In the genomic region with DNA sequence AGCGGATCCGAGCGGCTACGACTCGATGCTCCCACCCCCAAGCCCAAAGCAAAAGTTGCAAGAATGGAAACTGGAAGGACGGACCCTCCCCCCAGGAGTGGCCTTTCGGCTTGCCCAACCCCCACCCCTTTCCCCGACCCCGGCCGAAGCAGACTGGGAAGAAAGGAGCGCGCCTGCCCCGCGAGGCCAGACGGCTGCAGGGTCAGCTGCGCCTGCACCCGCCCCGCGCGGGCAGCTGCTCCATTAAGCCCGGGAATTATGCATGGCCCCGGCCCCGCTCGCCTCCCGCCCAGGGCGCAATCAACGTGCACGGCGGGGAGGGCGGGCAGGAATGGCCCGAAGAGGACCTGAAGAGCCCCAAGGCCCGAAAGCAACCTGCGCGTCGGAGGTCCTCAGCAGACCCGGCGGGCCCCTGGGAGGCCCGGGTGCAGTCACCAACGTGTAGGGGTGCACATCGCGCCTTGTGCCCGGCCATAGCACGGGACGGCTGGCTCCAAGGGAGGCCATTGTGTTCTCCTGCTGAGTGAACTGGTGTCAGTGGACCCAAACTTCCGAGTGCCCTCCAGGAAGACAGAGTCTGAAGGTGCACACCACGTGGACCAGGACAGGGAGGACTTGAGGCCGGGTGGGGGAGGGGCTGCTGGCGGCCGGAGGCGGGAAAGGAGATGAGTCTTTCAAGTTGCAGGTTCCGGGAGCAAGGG, we compare ENCODE assay signal across 9 mouse cellular contexts. TPM values are rescaled to one million over a fixed set of nuclear protein-coding genes. Genes with fewer than 3 reads are reported as not detected.
DNase-seq lines count a peak whose midpoint lies in the region; ATAC-seq and TF ChIP-seq lines count a peak whose summit lies in the region.
"Had no signal": no experiment of that assay in that cellular context is flagged by ENCODE, and none has a peak within 500 bp of the region (broad histone marks: within the 10 kb centered on the region; RNA-seq: fewer than 3 reads in every experiment).

No protein-coding gene starts in this region.

- H3K9ac ChIP-seq in hindbrain, embryonic 12.5 days, result peak overlapping the region; percentile 56
- peak overlapping the region; percentile 59 for H3K9ac ChIP-seq in limb, embryonic 14.5 days (ENCODE audit: low read depth, low read length, severe bottlenecking)

- peak overlapping the region; percentile 14 for H3K4me3 ChIP-seq in brown adipose tissue, adult 24 weeks (ENCODE audit: insufficient read depth, low read depth, low read length)
- H3K4me3 ChIP-seq in hindbrain, embryonic 12.5 days, result peak overlapping the region; percentile 32
- H3K4me3 ChIP-seq in limb, embryonic 14.5 days (replicated peaks; ENCODE audit: low read length), result peak overlapping the region; percentile 38

- no peak overlapping the region for H3K27ac ChIP-seq in brown adipose tissue, adult 24 weeks (replicated peaks; ENCODE audit: low read depth, low read length)
- H3K27ac ChIP-seq in hindbrain, embryonic 12.5 days, result peak overlapping the region; percentile 84
- peak overlapping the region; percentile 74 for H3K27ac ChIP-seq in limb, embryonic 14.5 days (replicated peaks; ENCODE audit: low read depth, low read length)

- H3K36me3 ChIP-seq in hindbrain, embryonic 12.5 days, result no peaks in the 10 kb centered on the region
- no peaks in the 10 kb centered on the region for H3K36me3 ChIP-seq in limb, embryonic 14.5 days (ENCODE audit: control insufficient read depth, insufficient read depth, low read length)

- H3K27me3 ChIP-seq in hindbrain, embryonic 12.5 days, result no peaks in the 10 kb centered on the region
- no peaks in the 10 kb centered on the region for H3K27me3 ChIP-seq in limb, embryonic 14.5 days (ENCODE audit: control insufficient read depth, insufficient read depth, low read length)
- H3K27me3 ChIP-seq: CH12.LX had no signal

- DNase-seq in gastrocnemius, postnatal 14 days, result peak; percentile 38
- no peak for DNase-seq in gastrocnemius, postnatal 4 days (ENCODE audit: low spot score in 2 of 2)
- DNase-seq in limb, embryonic 14.5 days (ENCODE audit: low spot score), result peak; percentile 45
- DNase-seq in retina, postnatal 7 days (ENCODE audit: low read depth, low spot score), result peak; percentile 31
- no peak for DNase-seq in thymus, postnatal 4 days

- intact Hi-C loops in gastrocnemius, postnatal 14 days (cut with DNase I; ENCODE audit: low total_unique reads), result no loop called here

- TF ChIP-seq POLR2A in limb, embryonic 14.5 days (IDR thresholded peaks at IDR 0.05; ENCODE audit: borderline replicate concordance, extremely low read depth, insufficient read depth, insufficient read length), result no peak

- peak; percentile 74 for ATAC-seq in hindbrain, embryonic 12.5 days (ENCODE audit: low FRiP score)
- peak; percentile 66 for ATAC-seq in limb, embryonic 14.5 days (ENCODE audit: low FRiP score, low read depth)
- no peak for ATAC-seq in megakaryocyte progenitor cell, adult 5-6 weeks (replicated peaks; ENCODE audit: poor library complexity)

- no peaks in the 10 kb centered on the region for H3K4me1 ChIP-seq in brown adipose tissue, adult 24 weeks (ENCODE audit: control insufficient read depth, insufficient read depth, insufficient read length, low read length)
- H3K4me1 ChIP-seq in hindbrain, embryonic 12.5 days, result peaks cover 76% of the 10 kb centered on the region
- H3K4me1 ChIP-seq in limb, embryonic 14.5 days (ENCODE audit: control insufficient read depth, insufficient read depth, low read length), result peaks cover 56% of the 10 kb centered on the region

- no peaks in the 10 kb centered on the region for H3K9me3 ChIP-seq in hindbrain, embryonic 12.5 days (replicated peaks)
- no peaks in the 10 kb centered on the region for H3K9me3 ChIP-seq in limb, embryonic 14.5 days (ENCODE audit: control insufficient read depth, low read length)

- WGBS in hindbrain, embryonic 12.5 days, result under 1% methylated on average over 51 of the region's 51 CpGs
- under 1% methylated on average over 37 of the region's 51 CpGs for WGBS in limb, embryonic 14.5 days

- H3K4me2 ChIP-seq in hindbrain, embryonic 12.5 days (replicated peaks), result peak overlapping the region; percentile 67
- H3K4me2 ChIP-seq in limb, embryonic 14.5 days (replicated peaks; ENCODE audit: low read depth, low read length, severe bottlenecking), result peak overlapping the region; percentile 88

RNA-seq across cellular contexts. Expression of a gene that starts 23.0 kb away (rescaled TPM):
- total RNA-seq in gastrocnemius, postnatal 14 days (2021), result under 1 TPM; 0.06 to 0.11 TPM
- under 1 TPM; 0.54 to 0.56 TPM for total RNA-seq in gastrocnemius, postnatal 4 days (2021)
- 0.29 TPM in 1 of 2 replicates, not detected in the other for polyA plus RNA-seq in brown adipose tissue, adult 24 weeks (2012; ENCODE audit: insufficient read depth, insufficient read length, missing spikeins)
- 25.9 and 37.1 TPM in 2 replicates for polyA plus RNA-seq in hindbrain, embryonic 12.5 days (2016; fragmentation: Nextera tagmentation; extraction: Ambion mirVana)
- 16.0 and 20.1 TPM in 2 replicates for polyA plus RNA-seq in limb, embryonic 14.5 days (2012; rRNA removed)
- polyA plus RNA-seq in limb, embryonic 14.5 days (2014; fragmentation: Nextera tagmentation; extraction: Ambion mirVana), result 26.4 and 26.7 TPM in 2 replicates
- 0.02 TPM in 1 of 2 replicates, not detected in the other for total RNA-seq in megakaryocyte progenitor cell, adult 5-6 weeks (2015)
- total RNA-seq in megakaryocyte progenitor cell, adult 5-6 weeks (2017), result 0.24 and 0.33 TPM in 2 replicates
- total RNA-seq: CH12.LX had no signal

Comparison
In these comparisons a context has a peak if more than half of its experiments do, and no peak if none do; other contexts are left out.
1. DNase-seq: peak in gastrocnemius, postnatal 14 days (single experiment), limb, embryonic 14.5 days (single experiment) and retina, postnatal 7 days (single experiment); none in gastrocnemius, postnatal 4 days (0 of 2) and thymus, postnatal 4 days (single experiment).
2. Peak in every context shown above with its lines, with median percentiles within 50 percentile points of each other: H3K4me3 ChIP-seq.